Mouse (Mus musculus): ENCODE data around the gene Sytl1. TPM values are rescaled to one million over a fixed set of nuclear protein-coding genes. Genes with fewer than 3 reads are reported as not detected.

Sytl1 gene
- polyA plus RNA-seq, 1 experiment: not detected

GRCm38 (mm10) chr4:133217641-133218040, 45.3 kb downstream of the Sytl1 start:
- Histone ChIP-seq H3K4me3 (ENCODE audit: insufficient read depth, low read depth, low read length) (no peak overlapping the region), H3K27ac (ENCODE audit: insufficient read depth, low read depth, low read length) (no peak overlapping the region), H3K4me1 (ENCODE audit: control insufficient read depth, insufficient read depth, low read length) (peaks cover 12% of the 10 kb centered on the region)
- no peak for TF ChIP-seq POLR2A (IDR thresholded peaks at IDR 0.05; ENCODE audit: insufficient read depth, low read depth, low read length)
- peak; percentile 87 for TF ChIP-seq CTCF (IDR thresholded peaks at IDR 0.05; ENCODE audit: insufficient read depth, low read depth, low read length)
- 10% methylated on average over 5 of the region's 5 CpGs for WGBS

DNA sequence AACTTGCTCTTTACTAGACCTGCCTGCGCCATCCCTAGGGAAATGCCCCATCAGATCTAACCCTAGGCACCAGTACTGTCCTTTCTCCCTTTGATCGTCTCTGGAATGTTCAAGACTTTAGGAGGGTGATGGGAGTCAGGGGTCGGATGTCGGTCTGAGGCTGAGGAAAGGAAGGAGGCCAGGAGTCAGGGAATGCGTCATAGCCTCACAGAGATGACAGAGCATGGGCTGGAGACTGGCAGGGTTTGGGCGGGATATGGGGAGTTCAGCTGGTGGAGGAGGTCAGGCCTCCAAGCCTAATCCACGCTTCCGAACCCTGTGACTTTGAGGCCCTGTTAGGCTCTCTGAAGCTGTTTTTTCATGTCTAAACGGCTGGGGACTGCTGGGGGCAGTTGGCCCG, 49.3 kb downstream of the Sytl1 start:
- peaks cover 17% of the 10 kb centered on the region for H3K4me1 ChIP-seq (ENCODE audit: control insufficient read depth, insufficient read depth, low read length)
- TF ChIP-seq CTCF (IDR thresholded peaks at IDR 0.05; ENCODE audit: insufficient read depth, low read depth, low read length) (no peak), POLR2A (IDR thresholded peaks at IDR 0.05; ENCODE audit: insufficient read depth, low read depth, low read length) (no peak)
- H3K4me3 ChIP-seq (ENCODE audit: insufficient read depth, low read depth, low read length): no peak overlapping the region
- 52% methylated on average over 10 of the region's 10 CpGs for whole genome bisulfite sequencing
- no peak overlapping the region for H3K27ac ChIP-seq (ENCODE audit: insufficient read depth, low read depth, low read length)

GRCm38 (mm10) chr4:133213268-133213590, 49.7 kb downstream of the Sytl1 start:
- Histone ChIP-seq H3K27ac (ENCODE audit: insufficient read depth, low read depth, low read length) (no peak overlapping the region), H3K4me1 (ENCODE audit: control insufficient read depth, insufficient read depth, low read length) (peaks cover 17% of the 10 kb centered on the region), H3K4me3 (ENCODE audit: insufficient read depth, low read depth, low read length) (peak overlapping the region; percentile 78)
- TF ChIP-seq CTCF (IDR thresholded peaks at IDR 0.05; ENCODE audit: insufficient read depth, low read depth, low read length): no peak
- no peak for TF ChIP-seq POLR2A (IDR thresholded peaks at IDR 0.05; ENCODE audit: insufficient read depth, low read depth, low read length)
- 2% methylated on average over 9 of the region's 9 CpGs for WGBS

- Histone ChIP-seq H3K4me1 (ENCODE audit: control insufficient read depth, insufficient read depth, low read length) (peaks cover 17% of the 10 kb centered on the region), H3K27ac (ENCODE audit: insufficient read depth, low read depth, low read length) (peak overlapping the region; percentile 68; the same call in 1 of the 2 replicates), H3K4me3 (ENCODE audit: insufficient read depth, low read depth, low read length) (peak overlapping the region; percentile 78)
- WGBS: 2% methylated on average over 40 of the region's 44 CpGs
- TF ChIP-seq CTCF (IDR thresholded peaks at IDR 0.05; ENCODE audit: insufficient read depth, low read depth, low read length): no peak
- TF ChIP-seq POLR2A (IDR thresholded peaks at IDR 0.05; ENCODE audit: insufficient read depth, low read depth, low read length): no peak
These were observed 50.2 kb downstream of the Sytl1 start for GRCm38 (mm10) chr4:133212562-133213267.

DNA sequence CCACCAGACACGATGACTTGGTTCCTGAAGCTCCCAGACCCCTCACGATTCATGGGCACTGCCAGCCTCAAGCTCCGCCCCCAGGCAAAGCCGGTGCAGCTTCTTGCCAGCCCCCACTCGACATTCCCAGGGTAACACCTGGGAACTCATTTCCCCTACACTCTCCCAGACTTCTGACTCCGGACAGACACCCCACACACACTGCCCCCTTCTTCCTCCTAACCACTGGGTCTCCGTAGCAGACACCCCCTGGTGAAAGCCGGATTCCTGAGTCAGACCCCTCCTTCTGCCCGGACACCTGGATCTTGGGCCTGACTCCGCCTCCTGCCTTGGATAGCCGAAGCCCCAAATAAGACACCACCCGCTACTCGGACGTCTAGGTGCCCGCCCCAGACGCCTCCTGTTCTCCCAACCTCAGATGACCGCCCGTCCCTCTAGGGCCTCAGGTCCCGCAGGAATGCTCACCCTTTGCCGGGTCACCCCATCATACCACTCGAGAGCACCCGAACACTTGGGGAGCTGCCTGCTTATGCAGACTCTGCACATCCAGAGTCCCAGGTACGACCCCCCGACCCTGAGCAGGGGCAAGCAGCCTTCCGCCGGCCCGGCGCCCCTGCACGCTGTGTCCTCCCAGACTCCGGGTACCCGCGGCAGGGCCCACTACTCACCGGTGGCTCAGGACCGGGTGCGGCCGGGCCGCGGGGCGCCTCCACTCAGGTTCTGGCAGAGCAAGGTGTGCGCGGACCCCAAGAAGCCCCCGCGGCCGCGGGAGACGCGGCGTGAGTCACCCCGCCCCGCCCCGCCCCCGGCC, 51.0 kb downstream of the Sytl1 start, which contains the start of the genes Cd164l2 and Gpr3:
Gene Cd164l2 (plus strand): TSS at position 381 of the 811 bp plus-strand sequence.
Gene Gpr3 (minus strand): TSS at position 786 of the 811 bp plus-strand sequence.
- peak within 1 kb of the TSS; percentile 68; the same call in 1 of the 2 replicates for H3K27ac ChIP-seq (ENCODE audit: insufficient read depth, low read depth, low read length)
- peaks cover 17% of the 10 kb centered on the region for H3K4me1 ChIP-seq (ENCODE audit: control insufficient read depth, insufficient read depth, low read length)
- H3K4me3 ChIP-seq (ENCODE audit: insufficient read depth, low read depth, low read length): peak within 1 kb of the TSS; percentile 78
- WGBS: 2% methylated on average over 41 of the region's 52 CpGs
- TF ChIP-seq POLR2A (IDR thresholded peaks at IDR 0.05; ENCODE audit: insufficient read depth, low read depth, low read length): no peak
- no peak for TF ChIP-seq CTCF (IDR thresholded peaks at IDR 0.05; ENCODE audit: insufficient read depth, low read depth, low read length)

DNA sequence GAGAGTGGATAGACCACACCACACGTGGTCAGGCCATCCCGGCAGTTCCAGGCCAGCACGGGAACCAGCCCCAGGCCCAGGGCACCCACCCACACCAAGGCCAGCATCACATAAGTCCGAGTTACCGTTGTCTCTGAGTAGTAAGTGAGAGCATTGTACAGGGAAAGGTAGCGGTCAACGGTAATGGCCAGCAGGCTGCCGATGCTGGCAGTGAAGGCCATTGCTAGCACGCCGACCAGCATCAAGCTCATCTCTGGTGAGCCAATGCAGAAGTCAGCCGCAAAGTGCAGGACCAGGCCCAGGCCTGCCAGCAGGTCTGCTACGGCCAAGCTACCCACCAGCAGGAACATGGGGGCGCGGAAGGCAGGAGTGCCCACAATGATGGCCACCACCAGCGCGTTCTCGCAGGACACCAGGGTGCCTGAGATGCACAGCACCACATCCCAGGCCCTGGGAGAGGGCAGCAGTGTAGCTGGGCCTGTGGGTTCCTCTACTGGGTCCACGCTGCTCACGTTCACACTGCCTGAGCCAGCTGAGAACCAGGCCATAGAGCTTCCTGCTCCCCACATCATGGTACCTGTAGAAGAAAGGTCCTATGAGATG, 52.0 kb downstream of the Sytl1 start:
- H3K27ac ChIP-seq (ENCODE audit: insufficient read depth, low read depth, low read length): no peak overlapping the region
- TF ChIP-seq POLR2A (IDR thresholded peaks at IDR 0.05; ENCODE audit: insufficient read depth, low read depth, low read length) (no peak), CTCF (IDR thresholded peaks at IDR 0.05; ENCODE audit: insufficient read depth, low read depth, low read length) (no peak)
- WGBS: 94% methylated on average over 19 of the region's 19 CpGs

GRCm38 (mm10) chr4:133210023-133210787, 52.7 kb downstream of the Sytl1 start:
- Histone ChIP-seq H3K4me1 (ENCODE audit: control insufficient read depth, insufficient read depth, low read length) (peaks cover 17% of the 10 kb centered on the region), H3K4me3 (ENCODE audit: insufficient read depth, low read depth, low read length) (no peak overlapping the region), H3K27ac (ENCODE audit: insufficient read depth, low read depth, low read length) (no peak overlapping the region)
- TF ChIP-seq POLR2A (IDR thresholded peaks at IDR 0.05; ENCODE audit: insufficient read depth, low read depth, low read length): no peak
- TF ChIP-seq CTCF (IDR thresholded peaks at IDR 0.05; ENCODE audit: insufficient read depth, low read depth, low read length): no peak
- 94% methylated on average over 24 of the region's 24 CpGs for WGBS

More for the DNA sequence above, 52.0 kb downstream of the Sytl1 start:
- Histone ChIP-seq H3K4me3 (ENCODE audit: insufficient read depth, low read depth, low read length) (no peak overlapping the region), H3K4me1 (ENCODE audit: control insufficient read depth, insufficient read depth, low read length) (peaks cover 17% of the 10 kb centered on the region)

DNA sequence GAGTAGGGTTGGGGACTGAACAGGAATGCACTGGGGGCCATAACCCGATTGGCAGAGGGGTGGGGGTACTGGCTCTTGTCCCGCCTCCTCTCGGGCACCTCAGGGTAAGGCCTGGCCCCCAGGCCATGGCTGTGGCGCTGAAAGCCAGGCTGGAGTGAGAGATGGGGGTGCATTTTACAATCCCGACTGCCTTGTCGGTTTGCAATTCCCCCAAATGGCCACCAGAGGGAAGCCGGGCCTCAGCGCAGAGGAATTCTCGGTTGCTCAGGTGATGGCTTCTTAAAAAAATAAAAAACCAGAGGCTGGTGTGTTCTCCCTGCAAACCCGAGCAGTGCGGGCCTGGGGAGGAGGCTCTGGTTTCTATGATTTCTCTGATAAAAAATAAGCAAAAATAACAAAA, 53.5 kb downstream of the Sytl1 start:
- TF ChIP-seq POLR2A (IDR thresholded peaks at IDR 0.05; ENCODE audit: insufficient read depth, low read depth, low read length) (no peak), CTCF (IDR thresholded peaks at IDR 0.05; ENCODE audit: insufficient read depth, low read depth, low read length) (peak; percentile 91)
- Histone ChIP-seq H3K4me1 (ENCODE audit: control insufficient read depth, insufficient read depth, low read length) (peaks cover 25% of the 10 kb centered on the region), H3K4me3 (ENCODE audit: insufficient read depth, low read depth, low read length) (no peak overlapping the region), H3K27ac (ENCODE audit: insufficient read depth, low read depth, low read length) (no peak overlapping the region)
- 3% methylated on average over 11 of the region's 11 CpGs for WGBS

Measured in olfactory bulb, adult 2 months (tissue).